Mouse (Mus musculus) heart, embryonic 11.5 days (tissue): Measurements from ENCODE around the gene Cyb561d1. TPM values are rescaled to one million over a fixed set of nuclear protein-coding genes. Genes with fewer than 3 reads are reported as not detected.

Experiments
- ATAC-seq: fragments of 200-750 bp; cut with Nextera tagmentation; replicated peaks from 2 replicates; pipeline ENCODE4 v1.8.0; 2017; ENCODE audit warnings: moderate library complexity; ENCODE audit not compliant: insufficient number of reproducible peaks, low FRiP score, low TSS enrichment
- H3K27ac ChIP-seq: fragments of 300-500 bp; sonication (generic); 2 replicates; pipeline ENCODE4 v1.5.1; 2014; ENCODE audit warnings: mild to moderate bottlenecking, low read depth, low read length
- H3K27me3 ChIP-seq: fragments of 300-500 bp; sonication (generic); 2 replicates; pipeline ENCODE4 v1.6.1; 2014; ENCODE audit warnings: mild to moderate bottlenecking, low read length, mixed read lengths; ENCODE audit not compliant: control insufficient read depth, insufficient read depth
- H3K36me3 ChIP-seq: fragments of 300-500 bp; sonication (generic); 2 replicates; pipeline ENCODE4 v1.6.1; 2014; ENCODE audit warnings: mild to moderate bottlenecking, low read length, moderate library complexity, mixed read lengths; ENCODE audit not compliant: control insufficient read depth, insufficient read depth
- H3K4me1 ChIP-seq: fragments of 300-500 bp; sonication (generic); 2 replicates; pipeline ENCODE4 v1.6.1; 2014; ENCODE audit warnings: low read length; ENCODE audit not compliant: control insufficient read depth, insufficient read depth
- H3K4me2 ChIP-seq: fragments of 300-500 bp; sonication (generic); 2 replicates; pipeline ENCODE4 v1.6.1; 2014; ENCODE audit warnings: mild to moderate bottlenecking, moderate library complexity
- H3K4me3 ChIP-seq: fragments of 300-500 bp; sonication (generic); 2 replicates; pipeline ENCODE4 v1.5.1; 2014; ENCODE audit warnings: low read depth, low read length
- H3K9ac ChIP-seq: fragments of 300-500 bp; sonication (generic); 2 replicates; pipeline ENCODE4 v1.6.1; 2014; ENCODE audit warnings: mild to moderate bottlenecking, low read depth, low read length, moderate library complexity
- H3K9me3 ChIP-seq: fragments of 300-500 bp; sonication (generic); replicated peaks from 2 replicates; pipeline ENCODE4 v1.6.1; 2016; ENCODE audit warnings: low read length; ENCODE audit not compliant: control insufficient read depth
- WGBS: fragments of 180-500 bp; shearing (Covaris S2); extraction: QIAGEN DNeasy Blood & Tissue Kit; methylation state at CpG from one replicate; pipeline ENCODE4 v1.1.7; 2014; ENCODE audit not compliant: insufficient replicate concordance; 5-methylcytosine and 5-hydroxymethylcytosine counted together
- polyA plus RNA-seq: library from polyadenylated mRNA; unstranded; fragments of >200 nt; fragmentation: Nextera tagmentation; extraction: Ambion mirVana; gene quantifications from 2 replicates; pipeline ENCODE4 v1.2.1, GENCODE M21; 2014

Gene Cyb561d1
- polyA plus RNA-seq, 1 experiment from 2014 or later, result 2.0 TPM

DNA sequence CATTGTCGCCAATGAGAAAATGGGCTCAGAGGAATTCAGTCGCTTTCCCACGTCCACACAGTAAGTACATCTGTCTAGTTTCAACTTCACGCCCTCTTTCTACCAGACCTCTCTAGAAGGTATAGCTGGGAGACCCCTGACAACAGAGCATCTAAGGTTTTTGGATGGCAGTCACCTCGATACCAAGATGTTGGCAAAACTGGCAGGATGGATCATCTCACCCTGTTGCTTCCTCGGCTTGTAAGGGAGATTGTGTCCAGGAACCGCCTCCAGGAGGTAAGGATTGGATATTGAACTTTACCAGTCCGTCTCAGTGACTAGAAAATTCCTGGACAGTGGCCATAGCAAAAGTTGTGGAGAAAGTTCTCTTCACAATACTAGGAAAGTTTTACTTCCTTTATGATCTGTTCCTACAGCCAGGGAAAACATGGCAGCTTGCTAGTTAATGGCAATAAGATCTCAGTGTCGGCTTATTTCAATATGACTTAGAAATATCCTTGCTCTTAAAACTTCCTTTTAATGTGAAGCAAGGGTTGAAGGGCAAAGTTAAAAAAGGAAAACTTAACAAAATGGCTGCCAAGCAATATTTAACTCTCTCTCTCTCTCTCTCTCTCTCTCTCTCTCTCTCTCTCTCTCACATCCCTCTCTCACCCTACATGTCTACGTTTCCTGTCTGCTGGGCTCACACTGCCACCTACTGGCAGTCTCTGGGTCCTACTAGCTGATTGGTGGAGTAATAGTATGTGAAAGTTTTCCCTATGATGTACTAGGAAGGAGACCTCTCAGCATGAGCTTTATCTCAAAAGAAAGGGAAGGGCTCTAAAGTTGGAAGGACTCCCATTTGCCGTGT is 53.4 kb downstream of the Cyb561d1 start:
- no peak overlapping the region for H3K27ac ChIP-seq
- 62% methylated on average over 11 of the region's 11 CpGs for WGBS
- H3K4me3 ChIP-seq, result no peak overlapping the region
- no peaks in the 10 kb centered on the region for H3K27me3 ChIP-seq
- no peak overlapping the region for H3K9ac ChIP-seq
- no peak for ATAC-seq
- peak overlapping the region; percentile 12; the same call in 1 of the 2 replicates for H3K4me2 ChIP-seq
- no peaks in the 10 kb centered on the region for H3K36me3 ChIP-seq
- H3K9me3 ChIP-seq, result no peaks in the 10 kb centered on the region
- peaks cover 11% of the 10 kb centered on the region for H3K4me1 ChIP-seq

DNA sequence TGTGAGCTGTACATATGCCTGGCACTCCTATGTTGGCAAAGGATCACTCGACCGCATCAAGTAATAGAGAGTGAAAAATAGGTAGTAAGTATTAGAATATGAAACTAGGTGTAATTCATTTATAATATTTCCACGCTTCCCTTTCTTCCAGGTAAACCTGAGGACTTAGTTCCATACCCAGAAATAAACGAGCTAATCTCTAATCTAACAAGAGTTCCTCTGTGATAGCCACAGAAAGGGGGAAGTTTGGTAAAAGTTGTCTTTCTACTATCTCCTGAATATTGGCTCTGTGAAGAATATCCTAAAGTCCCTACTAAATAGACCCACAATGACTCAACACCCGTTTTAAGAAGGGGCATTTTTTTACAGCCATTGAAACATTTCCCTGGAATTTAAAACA is 54.3 kb downstream of the Cyb561d1 start:
- 50% methylated on average over 5 of the region's 5 CpGs for WGBS
- H3K27me3 ChIP-seq, result no peaks in the 10 kb centered on the region
- H3K27ac ChIP-seq, result no peak overlapping the region
- H3K4me2 ChIP-seq, result peak overlapping the region; percentile 77
- no peaks in the 10 kb centered on the region for H3K9me3 ChIP-seq
- peak overlapping the region; percentile 90 for H3K9ac ChIP-seq
- peak overlapping the region; percentile 86 for H3K4me3 ChIP-seq
- peaks cover 11% of the 10 kb centered on the region for H3K4me1 ChIP-seq
- ATAC-seq, result no peak
- no peaks in the 10 kb centered on the region for H3K36me3 ChIP-seq

Other genes with a start within 250 kb of the Cyb561d1 start
- gene Gstm3, start 231.9 kb downstream of the Cyb561d1 start, polyA plus RNA-seq, result 0.13 TPM in 1 of 2 replicates, not detected in the other
- gene Gstm2, start 214.8 kb downstream of the Cyb561d1 start, polyA plus RNA-seq, result 52.0 and 57.5 TPM in 2 replicates
- gene Gstm1, start 183.2 kb downstream of the Cyb561d1 start, polyA plus RNA-seq, result 32.8 and 35.5 TPM in 2 replicates
- gene Gstm4, start 156.3 kb downstream of the Cyb561d1 start, polyA plus RNA-seq, result 14.7 and 17.7 TPM in 2 replicates
- gene Ampd2, start 114.6 kb downstream of the Cyb561d1 start, polyA plus RNA-seq, result 30.6 and 32.1 TPM in 2 replicates
- gene Gnat2, start 108.4 kb downstream of the Cyb561d1 start, polyA plus RNA-seq, result 1.1 and 1.3 TPM in 2 replicates
- 91.3 and 102 TPM in 2 replicates for gene Gnai3, start 55.1 kb downstream of the Cyb561d1 start, polyA plus RNA-seq
- gene Gpr61, start 46.3 kb downstream of the Cyb561d1 start, polyA plus RNA-seq, result 0.13 and 0.16 TPM in 2 replicates
- 1.3 and 1.9 TPM in 2 replicates for gene Amigo1, start 14.9 kb downstream of the Cyb561d1 start, polyA plus RNA-seq
- 7.1 and 8.4 TPM in 2 replicates for gene Atxn7l2, start 9.7 kb upstream of the Cyb561d1 start, polyA plus RNA-seq
- 1.0 and 1.1 TPM in 2 replicates for gene Sypl2, start 25.4 kb upstream of the Cyb561d1 start, polyA plus RNA-seq
- gene Psma5, start 55.7 kb upstream of the Cyb561d1 start, polyA plus RNA-seq, result 242 TPM in 2 replicates
- 20.2 and 28.7 TPM in 2 replicates for gene Sort1, start 82.9 kb upstream of the Cyb561d1 start, polyA plus RNA-seq
- 70.4 and 77.2 TPM in 2 replicates for gene Mybphl, start 163.7 kb upstream of the Cyb561d1 start, polyA plus RNA-seq
- 25.0 and 28.9 TPM in 2 replicates for gene Psrc1, start 182.6 kb upstream of the Cyb561d1 start, polyA plus RNA-seq
- gene Celsr2, start 214.3 kb upstream of the Cyb561d1 start, polyA plus RNA-seq, result 3.1 and 3.7 TPM in 2 replicates
- gene Sars, start 244.0 kb upstream of the Cyb561d1 start, polyA plus RNA-seq, result 103 and 114 TPM in 2 replicates